Mouse (Mus musculus): Measurements from ENCODE around the gene Dgka. TPM values are rescaled to one million over a fixed set of nuclear protein-coding genes. Genes with fewer than 3 reads are reported as not detected.
"Not testable (repeated sequence)": the region's sequence is repeated elsewhere in the genome, so short reads cannot be mapped to it uniquely, and the experiment has no call there.

The Dgka gene
- total RNA-seq, 2 experiments from 2014 or later: 8.8 to 9.7 TPM

DNA sequence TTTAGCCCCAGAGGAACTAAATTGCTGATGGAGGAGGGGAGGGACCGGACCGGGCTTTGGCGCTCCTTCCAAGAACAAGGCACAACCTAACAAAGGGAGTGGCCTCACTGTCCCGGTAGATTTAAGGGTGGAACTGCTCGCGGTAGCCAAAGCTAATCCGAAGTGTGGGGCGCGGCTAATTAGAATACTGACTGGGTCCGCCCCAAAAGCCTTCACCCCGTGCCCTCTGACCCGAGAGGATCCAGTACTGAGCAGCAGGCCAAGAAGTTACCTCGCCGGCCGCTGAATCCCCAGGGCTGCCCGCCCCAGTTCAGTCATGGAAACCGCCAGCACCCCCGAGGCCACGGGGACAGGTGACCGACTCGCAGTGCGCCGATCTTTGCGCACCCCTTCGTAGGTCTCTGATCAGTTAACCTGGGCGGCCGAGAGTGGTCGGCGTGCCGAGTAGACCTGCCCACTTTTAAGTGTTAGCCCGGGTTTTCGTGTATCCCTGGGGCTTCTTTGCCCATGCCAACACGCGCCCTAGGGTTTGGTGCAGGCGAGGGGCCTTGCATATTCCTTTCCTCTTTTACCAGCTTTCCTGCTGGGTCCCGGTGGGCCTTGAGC lies 3.1 kb upstream of the Dgka start, which contains the start of gene Pym1:
Gene Pym1, plus strand, starts transcription at position 244 of the 606 bp plus-strand sequence.
- intact Hi-C loops (cut with DNase I): loop anchor here (2.0 kb wide), 1 partner anchor 57 kb away; the partner anchor contains the start of genes Dnajc14 and Tmem198b
- peak; percentile 87 for DNase-seq
- no peak for TF ChIP-seq CTCF (IDR thresholded peaks at IDR 0.05)

GRCm38 (mm10) chr10:128746972-128747645 lies 2.5 kb upstream of the Dgka start:
- no peak for TF ChIP-seq CTCF (IDR thresholded peaks at IDR 0.05)
- intact Hi-C loops (cut with DNase I): no loop called here
- Histone ChIP-seq H3K27ac (peak overlapping the region; percentile 96), H3K4me3 (peak overlapping the region; percentile 84)
- no peak for DNase-seq

More for the DNA sequence above, 3.1 kb upstream of the Dgka start, which contains the start of gene Pym1:
- H3K27ac ChIP-seq: peak within 1 kb of the TSS; percentile 96
- H3K4me3 ChIP-seq: peak within 1 kb of the TSS; percentile 84

DNA sequence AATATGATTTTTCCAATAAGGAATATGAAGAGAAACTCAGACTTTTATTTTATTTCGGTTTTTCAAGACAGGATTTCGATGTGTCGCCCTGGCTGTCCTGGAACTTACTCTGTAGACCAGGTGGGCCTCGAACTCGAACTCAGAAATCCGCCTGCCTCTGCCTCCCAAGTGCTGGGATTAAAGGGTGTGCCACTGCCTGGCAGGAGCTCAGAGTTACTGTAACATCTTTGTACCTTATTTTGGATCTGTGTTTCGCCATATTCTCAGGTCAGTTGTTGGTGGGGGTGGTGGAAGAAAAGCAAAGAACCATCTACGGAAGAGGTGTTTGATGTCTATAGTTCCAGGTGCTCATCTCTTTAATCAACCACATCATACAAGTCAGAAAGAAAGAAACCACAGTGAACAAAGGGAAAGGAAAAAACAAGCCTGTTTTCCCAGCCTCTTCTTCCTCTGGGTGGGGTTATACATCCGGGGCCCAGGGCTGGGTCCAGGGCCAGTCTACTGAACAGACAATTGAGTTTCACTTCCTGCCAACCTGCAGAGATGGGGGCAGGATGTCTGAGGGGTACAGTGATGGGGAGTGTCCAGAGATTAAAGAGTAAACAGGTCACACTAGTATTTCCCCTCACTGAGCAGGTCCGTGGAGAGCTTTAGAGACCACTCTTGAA lies 1.4 kb upstream of the Dgka start:
- intact Hi-C loops (cut with DNase I): no loop called here
- Histone ChIP-seq H3K4me3 (no peak overlapping the region), H3K27ac (peak overlapping the region; percentile 96)
- TF ChIP-seq CTCF (IDR thresholded peaks at IDR 0.05): no peak
- DNase-seq: no peak

GRCm38 (mm10) chr10:128744211-128744610 lies 444 bp downstream of the Dgka start:
- no peak for DNase-seq
- Histone ChIP-seq H3K4me3 (peak overlapping the region; percentile 96), H3K27ac (peak overlapping the region; percentile 96)
- intact Hi-C loops (cut with DNase I): no loop called here
- no peak for TF ChIP-seq CTCF (IDR thresholded peaks at IDR 0.05)

DNA sequence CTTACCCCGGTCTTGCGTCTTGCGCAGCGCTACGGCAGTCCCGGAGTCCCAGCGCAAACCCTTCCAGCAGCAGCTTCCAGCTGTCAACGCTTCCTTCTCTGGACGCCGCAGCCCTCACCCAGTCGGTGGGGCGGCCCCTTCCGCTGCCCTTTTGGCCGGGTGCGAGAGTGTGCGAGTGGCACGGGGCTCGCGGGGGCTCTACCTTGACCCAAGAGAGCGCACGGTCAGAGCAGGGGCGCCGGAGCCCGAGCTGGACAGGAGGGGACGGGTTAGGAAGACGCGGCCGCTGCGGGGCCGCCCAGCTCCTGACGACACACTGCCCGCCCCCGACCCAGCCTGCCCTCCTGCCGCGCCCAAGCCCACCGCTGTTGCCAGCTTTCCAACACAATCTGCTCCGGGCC lies 864 bp downstream of the Dgka start:
- Histone ChIP-seq H3K4me3 (peak overlapping the region; percentile 96), H3K27ac (peak overlapping the region; percentile 96)
- DNase-seq: peak; percentile 83
- intact Hi-C loops (cut with DNase I): loop anchor here (2.0 kb wide), 1 partner anchor 39 kb away; the partner anchor contains the start of genes Cdk2 and Pmel
- no peak for TF ChIP-seq CTCF (IDR thresholded peaks at IDR 0.05)

- H3K4me3 ChIP-seq: peak overlapping the region; percentile 96
- TF ChIP-seq CTCF (IDR thresholded peaks at IDR 0.05): no peak
- intact Hi-C loops (cut with DNase I): loop anchor here (2.0 kb wide), 1 partner anchor 38 kb away; the partner anchor contains the start of genes Cdk2 and Pmel
- H3K27ac ChIP-seq: peak overlapping the region; percentile 96
- DNase-seq: no peak
Measured at GRCm38 (mm10) chr10:128743235-128743634, 1.4 kb downstream of the Dgka start.

GRCm38 (mm10) chr10:128742616-128743015 lies 2.0 kb downstream of the Dgka start:
- TF ChIP-seq CTCF (IDR thresholded peaks at IDR 0.05): no peak
- no peak for DNase-seq
- H3K27ac ChIP-seq: peak overlapping the region; percentile 96; the same call in 1 of the 2 replicates
- peak overlapping the region; percentile 96 for H3K4me3 ChIP-seq
- intact Hi-C loops (cut with DNase I): loop anchor here (2.0 kb wide), 1 partner anchor 38 kb away; the partner anchor contains the start of genes Cdk2 and Pmel

DNA sequence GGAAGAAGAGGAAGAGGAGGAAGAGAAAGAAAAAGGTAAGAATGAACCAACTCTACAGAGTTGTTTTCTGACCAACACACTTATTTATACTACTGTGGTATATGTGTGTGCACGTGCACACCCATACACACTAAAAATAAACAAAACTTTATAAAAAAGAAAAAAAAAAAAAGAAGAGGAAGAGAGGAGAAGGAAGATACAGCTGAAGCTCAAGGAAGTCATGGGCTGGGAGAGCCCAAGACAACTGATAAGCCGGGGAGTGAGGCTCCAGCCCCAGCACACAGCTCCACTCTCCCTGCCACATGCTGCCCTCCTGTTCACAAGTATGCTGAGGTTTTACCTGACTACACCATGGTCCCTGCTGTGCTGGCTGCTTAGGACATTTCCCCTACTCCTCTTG lies 4.4 kb downstream of the Dgka start:
- intact Hi-C loops (cut with DNase I): no loop called here

GRCm38 (mm10) chr10:128737435-128737834 lies 7.2 kb downstream of the Dgka start:
- intact Hi-C loops (cut with DNase I): no loop called here
- no peak for TF ChIP-seq CTCF (IDR thresholded peaks at IDR 0.05)
- peak; percentile 27 for DNase-seq
- no peak overlapping the region for H3K27ac ChIP-seq
- no peak overlapping the region for H3K4me3 ChIP-seq

More for the DNA sequence above, 4.4 kb downstream of the Dgka start:
- Histone ChIP-seq H3K4me3 (no peak overlapping the region), H3K27ac (no peak overlapping the region)
- no peak for DNase-seq
- no peak for TF ChIP-seq CTCF (IDR thresholded peaks at IDR 0.05)

DNA sequence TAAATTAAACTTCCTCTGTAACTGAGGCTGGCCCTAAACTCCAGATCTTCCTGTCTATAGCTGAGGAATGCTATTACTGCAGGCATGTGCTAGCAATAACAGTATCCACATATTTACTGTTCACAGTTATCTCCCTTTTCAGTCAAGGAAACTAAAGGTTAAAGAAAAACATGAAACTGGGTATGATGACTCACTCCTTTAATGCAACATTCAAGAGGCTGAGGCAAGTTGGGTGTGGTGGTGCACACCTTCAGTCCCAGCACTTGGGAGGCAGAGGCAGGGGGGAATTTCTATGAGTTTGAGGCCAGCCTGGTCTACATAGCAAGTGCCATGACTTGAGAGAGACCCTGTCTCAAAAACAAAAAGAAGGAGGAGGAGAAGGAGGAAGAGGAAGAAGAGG lies 12.7 kb downstream of the Dgka start:
- no peak overlapping the region for H3K4me3 ChIP-seq
- H3K27ac ChIP-seq: no peak overlapping the region
- intact Hi-C loops (cut with DNase I): loop anchor here (1.0 to 5.0 kb wide), 2 partner anchors 162 to 245 kb away; no protein-coding TSS in a partner anchor
- TF ChIP-seq CTCF (IDR thresholded peaks at IDR 0.05): no peak
- no peak for DNase-seq

DNA sequence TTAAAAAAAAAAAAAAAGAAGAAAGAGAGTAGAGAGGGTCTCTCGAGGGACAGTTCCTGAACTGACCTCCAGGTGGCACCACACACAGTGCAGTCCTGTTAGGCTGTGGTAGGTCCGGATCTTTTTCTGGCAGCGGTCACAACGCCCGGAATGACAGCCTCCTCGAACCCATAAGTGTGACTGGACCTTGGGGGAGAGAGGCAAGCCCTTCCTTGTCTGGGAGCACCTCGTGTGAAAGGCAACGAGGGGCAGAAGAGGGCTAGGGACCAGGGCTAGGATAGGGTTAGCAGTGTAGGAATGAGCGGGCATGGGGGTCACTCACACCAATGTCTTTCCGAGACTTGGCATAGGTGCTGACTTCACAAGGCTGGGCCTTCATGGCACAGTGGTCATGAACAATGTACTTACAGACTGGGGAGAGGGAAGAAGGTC lies 13.6 kb downstream of the Dgka start:
- intact Hi-C loops (cut with DNase I): loop anchor here (5.0 kb wide), 1 partner anchor 246 kb away; no protein-coding TSS in a partner anchor
- peak; percentile 80 for DNase-seq
- peak; percentile 89 for TF ChIP-seq CTCF (IDR thresholded peaks at IDR 0.05)
- no peak overlapping the region for H3K27ac ChIP-seq
- peak overlapping the region; percentile 46; the same call in 1 of the 2 replicates for H3K4me3 ChIP-seq

DNA sequence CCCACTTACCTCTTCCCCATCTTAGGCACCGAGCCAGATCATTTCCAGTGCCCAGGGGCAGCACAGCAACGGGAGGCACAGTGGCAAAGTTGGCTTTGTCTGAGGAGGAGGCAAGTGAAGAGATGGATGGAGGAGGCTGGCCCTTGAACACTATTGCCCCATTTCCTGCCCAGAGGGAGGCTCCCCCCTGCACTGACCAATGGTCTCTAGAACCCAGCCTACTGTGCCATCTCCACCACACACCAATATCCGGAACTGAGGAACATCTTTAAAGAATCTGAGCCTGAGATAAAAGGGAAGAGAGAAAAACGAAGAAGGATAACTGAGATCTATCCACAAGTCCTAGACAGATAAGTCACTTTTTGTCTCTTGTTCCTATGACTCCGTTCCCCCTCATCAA lies 16.6 kb downstream of the Dgka start:
- H3K4me3 ChIP-seq: no peak overlapping the region
- intact Hi-C loops (cut with DNase I): no loop called here
- TF ChIP-seq CTCF (IDR thresholded peaks at IDR 0.05): no peak

GRCm38 (mm10) chr10:128725466-128725865 lies 19.2 kb downstream of the Dgka start:
- DNase-seq; H3K27ac ChIP-seq; H3K4me3 ChIP-seq; intact Hi-C loops (cut with DNase I): not testable (repeated sequence)

More for the DNA sequence above, 16.6 kb downstream of the Dgka start:
- DNase-seq: no peak
- no peak overlapping the region for H3K27ac ChIP-seq
